Mouse (Mus musculus): Measurements from ENCODE around the gene Olfr466.

GRCm38 (mm10) chr13:65112459-65113110 is 37.5 kb upstream of the Olfr466 start, which contains the start of gene Mfsd14b:
- TF ChIP-seq CTCF (IDR thresholded peaks at IDR 0.05; ENCODE audit: low read depth): no peak
- TF ChIP-seq EP300 (IDR thresholded peaks at IDR 0.05; ENCODE audit: low read depth): no peak

Data from liver, embryonic 14.5 days (tissue).